Mouse (Mus musculus) heart, embryonic 12.5 days (tissue): ENCODE results near the gene Zfp13. TPM values are rescaled to one million over a fixed set of nuclear protein-coding genes. Genes with fewer than 3 reads are reported as not detected.
A peak's percentile ranks its signal among the peaks of the same experiment; 100 is the strongest.

Experiments used
- ATAC-seq: fragments of 200-750 bp; cut with Nextera tagmentation; 2 replicates; pipeline ENCODE4 v1.8.0; 2017; ENCODE audit warnings: moderate TSS enrichment, moderate library complexity; ENCODE audit not compliant: insufficient number of reproducible peaks, low FRiP score
- H3K27ac ChIP-seq: fragments of 300-500 bp; sonication (generic); 2 replicates; pipeline ENCODE4 v1.5.1; 2016; ENCODE audit warnings: mild to moderate bottlenecking, moderate library complexity; ENCODE audit not compliant: poor library complexity, severe bottlenecking
- H3K27me3 ChIP-seq: fragments of 300-500 bp; sonication (generic); replicated peaks from 2 replicates; pipeline ENCODE4 v1.6.1; 2016; ENCODE audit warnings: mild to moderate bottlenecking, moderate library complexity
- H3K36me3 ChIP-seq: fragments of 300-500 bp; sonication (generic); 2 replicates; pipeline ENCODE4 v1.6.1; 2016; ENCODE audit warnings: mild to moderate bottlenecking, moderate library complexity
- H3K4me1 ChIP-seq: fragments of 300-500 bp; sonication (generic); replicated peaks from 2 replicates; pipeline ENCODE4 v1.6.1; 2016; ENCODE audit warnings: mild to moderate bottlenecking
- H3K4me2 ChIP-seq: fragments of 300-500 bp; sonication (generic); 2 replicates; pipeline ENCODE4 v1.6.1; 2016; ENCODE audit warnings: mild to moderate bottlenecking, moderate library complexity
- H3K4me3 ChIP-seq: fragments of 300-500 bp; sonication (generic); 2 replicates; pipeline ENCODE4 v1.5.1; 2016; ENCODE audit warnings: mild to moderate bottlenecking
- H3K9ac ChIP-seq: fragments of 300-500 bp; sonication (generic); 2 replicates; pipeline ENCODE4 v1.6.1; 2016; ENCODE audit warnings: mild to moderate bottlenecking, moderate library complexity
- H3K9me3 ChIP-seq: fragments of 300-500 bp; sonication (generic); replicated peaks from 2 replicates; pipeline ENCODE4 v1.6.1; 2016; ENCODE audit warnings: mild to moderate bottlenecking, moderate library complexity
- WGBS: fragments of 180-500 bp; shearing (Covaris S2); methylation state at CpG from one replicate; pipeline ENCODE4 v1.1.7; 2016; 5-methylcytosine and 5-hydroxymethylcytosine counted together
- polyA plus RNA-seq: library from polyadenylated mRNA; unstranded; fragments of >200 nt; fragmentation: Nextera tagmentation; extraction: Ambion mirVana; gene quantifications from 2 replicates; pipeline ENCODE4 v1.2.1, GENCODE M21; 2016

Gene Zfp13
- polyA plus RNA-seq, 1 experiment from 2014 or later: 10.7 TPM

DNA sequence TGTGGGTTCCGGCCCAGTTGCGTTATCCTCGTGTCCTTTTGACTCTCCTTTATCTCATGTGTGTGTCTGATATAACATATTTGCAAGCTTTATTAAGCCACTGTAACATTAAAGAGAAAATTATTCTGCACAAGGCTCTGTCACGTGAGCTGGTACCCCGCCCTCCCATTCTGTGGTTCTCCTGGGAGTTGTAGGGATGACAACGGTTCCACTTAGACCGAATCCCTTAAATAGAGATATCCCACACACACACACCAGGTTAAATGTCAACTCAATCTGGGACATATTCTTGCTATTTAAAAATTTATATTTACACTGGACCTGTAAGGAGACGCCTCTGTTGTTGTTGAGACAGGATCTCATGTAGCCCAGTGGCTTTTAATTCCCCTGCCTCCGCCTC is 49.8 kb downstream of the Zfp13 start:
- WGBS: 5% methylated on average over 9 of the region's 9 CpGs
- ATAC-seq: no peak
- Histone ChIP-seq H3K4me1 (peaks cover 11% of the 10 kb centered on the region), H3K27ac (no peak overlapping the region), H3K4me2 (peak overlapping the region; percentile 85), H3K36me3 (no peaks in the 10 kb centered on the region), H3K4me3 (peak overlapping the region; percentile 74), H3K9me3 (no peaks in the 10 kb centered on the region), H3K9ac (0 out of 2 replicates have a peak overlapping the region, but pooled peaks have one; percentile 4), H3K27me3 (no peaks in the 10 kb centered on the region)

GRCm38 (mm10) chr17:23548615-23549014 is 50.7 kb downstream of the Zfp13 start:
- no peaks in the 10 kb centered on the region for H3K9me3 ChIP-seq
- H3K36me3 ChIP-seq: no peaks in the 10 kb centered on the region
- no peak overlapping the region for H3K27ac ChIP-seq
- H3K4me2 ChIP-seq: peak overlapping the region; percentile 85
- peak overlapping the region; percentile 65 for H3K9ac ChIP-seq
- peak; percentile 43 for ATAC-seq
- H3K4me1 ChIP-seq: peaks cover 12% of the 10 kb centered on the region
- WGBS: 1% methylated on average over 15 of the region's 15 CpGs
- H3K27me3 ChIP-seq: no peaks in the 10 kb centered on the region
- H3K4me3 ChIP-seq: peak overlapping the region; percentile 74

DNA sequence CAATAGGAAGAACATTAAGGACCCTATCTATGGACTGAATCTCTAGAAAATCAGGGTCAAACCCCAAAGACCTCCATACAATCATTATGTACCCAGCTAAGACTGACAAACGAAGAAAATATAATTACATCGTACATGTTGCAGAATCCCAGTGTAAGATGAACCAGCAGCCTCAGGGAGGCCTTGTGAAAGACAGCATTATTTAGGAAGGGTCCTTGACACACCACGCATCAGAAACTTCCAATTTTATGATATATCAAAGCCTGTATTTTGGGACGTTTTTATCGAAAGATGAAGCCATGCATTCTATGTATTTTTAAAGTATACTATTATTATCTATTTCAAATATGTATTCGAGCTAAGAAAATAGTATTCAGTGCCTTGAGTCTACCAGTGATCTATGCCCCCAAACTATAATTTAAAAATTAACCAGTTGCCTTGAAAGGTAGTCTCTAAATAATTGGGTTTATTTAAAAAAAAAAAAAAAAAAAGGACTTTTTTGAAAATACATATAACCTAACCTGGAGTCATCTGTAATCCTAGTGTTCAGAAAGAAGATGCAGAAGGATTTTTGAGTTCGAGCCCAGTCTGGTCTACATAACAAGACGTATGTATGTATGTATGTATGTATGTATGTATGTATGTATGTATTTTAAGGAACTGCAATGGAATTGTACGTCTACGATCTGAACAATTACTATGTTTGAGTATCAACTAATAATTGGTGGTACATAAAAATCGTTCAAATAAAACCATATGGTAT is 51.4 kb downstream of the Zfp13 start:
- Histone ChIP-seq H3K9me3 (no peaks in the 10 kb centered on the region), H3K4me1 (peaks cover 13% of the 10 kb centered on the region), H3K4me3 (no peak overlapping the region), H3K9ac (no peak overlapping the region), H3K4me2 (peak overlapping the region; percentile 85; the same call in 1 of the 2 replicates), H3K27me3 (no peaks in the 10 kb centered on the region), H3K36me3 (no peaks in the 10 kb centered on the region), H3K27ac (no peak overlapping the region)
- ATAC-seq: no peak
- 50% methylated on average over 11 of the region's 11 CpGs for WGBS

GRCm38 (mm10) chr17:23546702-23547505 is 52.4 kb downstream of the Zfp13 start:
- ATAC-seq: peak; percentile 54
- Histone ChIP-seq H3K27ac (peak overlapping the region; percentile 55), H3K9me3 (no peaks in the 10 kb centered on the region), H3K4me3 (peak overlapping the region; percentile 87), H3K27me3 (0 out of 2 replicates have a peak, but pooled peaks cover under 1% of the 10 kb centered on the region), H3K4me2 (peak overlapping the region; percentile 65), H3K9ac (peak overlapping the region; percentile 83), H3K4me1 (peaks cover 15% of the 10 kb centered on the region), H3K36me3 (no peaks in the 10 kb centered on the region)
- 1% methylated on average over 42 of the region's 42 CpGs for WGBS

DNA sequence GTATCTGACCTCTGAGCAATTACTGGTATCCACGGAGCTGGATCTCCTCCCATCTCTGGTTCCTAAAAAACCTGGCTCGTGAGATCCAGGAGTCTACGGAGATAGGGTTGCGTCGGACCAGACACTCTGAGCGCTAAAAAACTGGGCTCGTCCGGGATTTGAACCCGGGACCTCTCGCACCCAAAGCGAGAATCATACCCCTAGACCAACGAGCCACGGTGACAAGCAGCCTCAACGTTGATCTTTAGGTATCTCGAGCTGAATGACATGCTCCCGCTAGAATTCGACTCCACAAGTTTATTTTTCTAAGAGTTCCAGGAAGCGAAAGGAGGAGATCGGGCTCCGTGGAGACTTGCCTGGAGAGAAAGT is 53.0 kb downstream of the Zfp13 start:
- peak overlapping the region; percentile 65 for H3K4me2 ChIP-seq
- H3K27me3 ChIP-seq: peaks cover 7% of the 10 kb centered on the region; the same call in 1 of the 2 replicates
- peak; percentile 76 for ATAC-seq
- H3K36me3 ChIP-seq: no peaks in the 10 kb centered on the region
- peak overlapping the region; percentile 87 for H3K4me3 ChIP-seq
- H3K9ac ChIP-seq: peak overlapping the region; percentile 83
- 0% methylated on average over 20 of the region's 20 CpGs for WGBS
- no peaks in the 10 kb centered on the region for H3K9me3 ChIP-seq
- peaks cover 10% of the 10 kb centered on the region for H3K4me1 ChIP-seq
- peak overlapping the region; percentile 55 for H3K27ac ChIP-seq

DNA sequence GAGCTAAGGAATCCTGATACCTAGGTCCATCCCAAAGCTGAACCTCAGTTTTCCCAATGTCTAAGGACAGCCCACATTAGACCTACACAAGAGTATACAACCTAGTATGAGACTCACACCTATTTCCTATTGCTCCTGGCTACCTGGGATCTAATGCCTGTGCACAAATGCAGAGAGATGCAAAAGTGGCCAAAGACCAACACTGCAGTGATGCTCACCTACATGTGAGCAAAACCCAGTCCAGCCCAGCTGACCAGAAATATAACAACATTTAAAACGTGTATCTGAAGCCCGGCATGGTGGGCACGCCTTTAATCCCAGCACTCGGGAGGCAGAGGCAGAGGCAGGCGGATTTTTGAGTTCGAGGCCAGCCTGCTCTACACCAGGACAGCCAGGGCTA is 53.4 kb downstream of the Zfp13 start:
- Histone ChIP-seq H3K4me3 (peak overlapping the region; percentile 87), H3K36me3 (no peaks in the 10 kb centered on the region), H3K4me2 (peak overlapping the region; percentile 65), H3K27ac (no peak overlapping the region), H3K9ac (no peak overlapping the region), H3K27me3 (peaks cover 7% of the 10 kb centered on the region; the same call in 1 of the 2 replicates), H3K4me1 (0 out of 2 replicates have a peak, but pooled peaks cover 5% of the 10 kb centered on the region), H3K9me3 (no peaks in the 10 kb centered on the region)
- no peak for ATAC-seq
- WGBS: 18% methylated on average over 6 of the region's 6 CpGs

- H3K4me3 ChIP-seq: no peak overlapping the region
- no peaks in the 10 kb centered on the region for H3K9me3 ChIP-seq
- peaks cover 15% of the 10 kb centered on the region for H3K27me3 ChIP-seq
- 95% methylated on average over 1 of the region's 1 CpGs for WGBS
- H3K27ac ChIP-seq: no peak overlapping the region
- H3K4me2 ChIP-seq: no peak overlapping the region
- H3K4me1 ChIP-seq: 0 out of 2 replicates have a peak, but pooled peaks cover 5% of the 10 kb centered on the region
- no peak for ATAC-seq
- no peak overlapping the region for H3K9ac ChIP-seq
- H3K36me3 ChIP-seq: no peaks in the 10 kb centered on the region
Measured at GRCm38 (mm10) chr17:23544766-23545165, 54.5 kb downstream of the Zfp13 start.

DNA sequence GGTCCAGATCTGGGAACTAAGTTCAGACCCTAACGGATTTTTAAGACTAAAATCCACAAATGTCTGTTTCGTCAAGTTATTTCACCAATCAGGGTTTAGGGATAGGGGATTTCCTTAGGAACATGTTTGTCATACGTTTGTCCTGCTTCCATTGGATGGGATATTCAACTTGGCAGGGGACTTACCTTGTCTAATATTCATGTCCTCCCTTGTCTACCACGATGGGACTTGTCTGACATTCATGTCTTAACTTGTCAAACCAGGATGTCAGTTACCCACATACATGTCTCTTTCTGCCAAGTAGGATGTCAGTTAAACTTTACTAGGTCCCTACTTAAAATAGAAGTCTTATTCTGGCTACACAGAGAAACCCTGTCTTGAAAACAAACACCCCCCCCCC is 55.3 kb downstream of the Zfp13 start:
- no peak for ATAC-seq
- no peak overlapping the region for H3K4me3 ChIP-seq
- no peak overlapping the region for H3K4me2 ChIP-seq
- H3K9ac ChIP-seq: no peak overlapping the region
- H3K9me3 ChIP-seq: no peaks in the 10 kb centered on the region
- WGBS: 71% methylated on average over 4 of the region's 4 CpGs
- no peaks in the 10 kb centered on the region for H3K36me3 ChIP-seq
- H3K27me3 ChIP-seq: peaks cover 21% of the 10 kb centered on the region
- H3K27ac ChIP-seq: no peak overlapping the region
- H3K4me1 ChIP-seq: 0 out of 2 replicates have a peak, but pooled peaks cover 5% of the 10 kb centered on the region

DNA sequence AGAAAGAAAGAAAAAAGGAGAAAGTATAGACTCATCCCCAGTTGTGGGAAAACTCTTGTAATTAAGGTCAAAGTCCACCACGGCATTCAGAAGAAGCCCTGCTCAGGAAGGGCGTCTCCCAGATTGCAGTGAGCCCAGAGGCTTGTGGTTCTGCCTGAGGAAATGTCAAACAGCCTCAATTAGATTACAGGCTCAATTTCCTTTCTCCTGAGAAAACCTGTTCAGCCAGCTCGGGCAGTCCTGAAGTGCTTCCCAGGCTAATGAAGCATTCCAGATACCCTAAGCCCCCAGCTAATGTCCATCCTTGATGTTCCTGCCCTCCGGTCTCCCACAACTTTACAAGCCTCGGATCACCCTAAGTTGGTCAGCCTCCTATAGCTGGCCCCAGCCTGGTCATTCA is 56.0 kb downstream of the Zfp13 start:
- Histone ChIP-seq H3K9me3 (no peaks in the 10 kb centered on the region), H3K27ac (no peak overlapping the region), H3K4me3 (no peak overlapping the region), H3K4me1 (0 out of 2 replicates have a peak, but pooled peaks cover 9% of the 10 kb centered on the region), H3K27me3 (peaks cover 25% of the 10 kb centered on the region), H3K36me3 (no peaks in the 10 kb centered on the region), H3K4me2 (no peak overlapping the region), H3K9ac (no peak overlapping the region)
- 41% methylated on average over 5 of the region's 5 CpGs for WGBS
- no peak for ATAC-seq

- H3K4me2 ChIP-seq: no peak overlapping the region; the same call in 1 of the 2 replicates
- H3K36me3 ChIP-seq: no peaks in the 10 kb centered on the region
- H3K4me3 ChIP-seq: no peak overlapping the region
- H3K4me1 ChIP-seq: peaks cover 14% of the 10 kb centered on the region; the same call in 1 of the 2 replicates
- 53% methylated on average over 4 of the region's 4 CpGs for WGBS
- no peak overlapping the region for H3K27ac ChIP-seq
- H3K9me3 ChIP-seq: no peaks in the 10 kb centered on the region
- H3K9ac ChIP-seq: no peak overlapping the region
- H3K27me3 ChIP-seq: peaks cover 25% of the 10 kb centered on the region
- no peak for ATAC-seq
Measured at GRCm38 (mm10) chr17:23542835-23543234, 56.5 kb downstream of the Zfp13 start.
